Mouse (Mus musculus) kidney, adult 2 months (tissue): ENCODE measurements at regions not wholly inside any gene's neighbourhood (a gene's known extent, or its start where the extent isn't known, plus 50 kb on each side); places are given as distances from the start of the nearest gene placed in this dataset.

Source experiments
- DNase-seq: peaks from one replicate; pipeline ENCODE4 v3.0.0; 2021
- H3K27ac ChIP-seq: fragments of 200-500 bp; 2 replicates; pipeline ENCODE4 v1.5.1; 2012; ENCODE audit warnings: low read depth, low read length, control low read depth, inconsistent platforms; ENCODE audit not compliant: insufficient read depth
- H3K27me3 ChIP-seq: fragments of 200-500 bp; replicated peaks from 2 replicates; pipeline ENCODE4 v1.6.1; 2012; ENCODE audit warnings: mild to moderate bottlenecking, moderate library complexity, low read length, inconsistent platforms; ENCODE audit not compliant: control insufficient read depth, insufficient read depth
- H3K36me3 ChIP-seq: fragments of 200-500 bp; 2 replicates; pipeline ENCODE4 v1.6.1; 2012; ENCODE audit warnings: mild to moderate bottlenecking, moderate library complexity, low read length, inconsistent platforms; ENCODE audit not compliant: control insufficient read depth, insufficient read depth
- H3K4me1 ChIP-seq: fragments of 200-500 bp; 2 replicates; pipeline ENCODE4 v1.6.1; 2011; ENCODE audit warnings: low read length; ENCODE audit not compliant: control insufficient read depth, insufficient read depth
- H3K4me3 ChIP-seq: fragments of 200-500 bp; 2 replicates; pipeline ENCODE4 v1.5.1; 2011; ENCODE audit warnings: mild to moderate bottlenecking, low read depth, low read length, control low read depth; ENCODE audit not compliant: insufficient read depth
- CTCF ChIP-seq: fragments of 200-500 bp; conservative IDR thresholded peaks from 2 replicates; pipeline ENCODE4 v1.5.1; 2011; ENCODE audit warnings: low read depth, mild to moderate bottlenecking, control low read depth, low read length, moderate library complexity, mixed read lengths; ENCODE audit not compliant: insufficient read depth, insufficient read length
- POLR2A ChIP-seq: fragments of 200-500 bp; IDR thresholded peaks from one replicate; pipeline ENCODE4 v1.6.1; 2011; ENCODE audit warnings: low read depth, low read length, control low read depth
- WGBS: fragments of 180-500 bp; shearing (Covaris S2); methylation state at CpG from one replicate; pipeline ENCODE4 v1.1.7; 2018; 5-methylcytosine and 5-hydroxymethylcytosine counted together

- H3K4me1 ChIP-seq = no peaks in the 10 kb centered on the region
- 45% methylated on average over 2 of the region's 2 CpGs for WGBS
- no peak overlapping the region for H3K27ac ChIP-seq
- DNase-seq = peak; percentile 6
- no peaks in the 10 kb centered on the region for H3K27me3 ChIP-seq
- H3K36me3 ChIP-seq = no peaks in the 10 kb centered on the region
- no peak for TF ChIP-seq POLR2A
- no peak for TF ChIP-seq CTCF
- no peak overlapping the region for H3K4me3 ChIP-seq
These were observed 1207.9 kb downstream of the Nxph1 start for GRCm38 (mm10) chr6:10156097-10156496.

DNA sequence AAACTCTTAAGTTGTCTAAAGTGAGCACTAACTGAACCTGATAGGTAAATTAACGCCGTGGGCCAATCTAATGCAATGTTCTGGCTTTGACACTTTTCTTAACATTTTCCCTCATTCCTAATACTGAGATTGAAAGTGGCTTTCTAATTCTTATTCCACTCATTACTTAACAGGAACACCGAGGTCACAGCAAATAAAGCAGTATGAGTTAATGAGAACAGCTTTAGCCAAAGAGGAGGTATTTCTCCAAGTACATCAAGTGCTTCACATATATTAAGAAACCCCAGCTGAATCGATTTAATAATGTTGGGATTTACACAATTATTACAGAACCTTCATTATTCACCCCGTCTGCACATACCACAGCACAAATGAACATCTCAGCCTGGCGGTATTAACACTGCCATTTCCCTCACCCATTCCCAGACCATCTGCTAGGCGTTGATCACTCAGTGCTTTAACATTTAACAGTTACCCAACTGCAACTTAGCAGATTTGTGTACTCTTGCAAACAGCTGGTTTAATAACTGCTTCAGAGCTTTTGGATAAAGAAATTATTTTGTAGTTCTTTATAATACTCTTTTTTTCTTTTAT lies 1233.5 kb downstream of the Nxph1 start:
- 74% methylated on average over 7 of the region's 7 CpGs for WGBS
- H3K27ac ChIP-seq = no peak overlapping the region
- no peak overlapping the region for H3K4me3 ChIP-seq
- TF ChIP-seq CTCF = no peak
- TF ChIP-seq POLR2A = no peak
- H3K4me1 ChIP-seq = no peaks in the 10 kb centered on the region
- H3K27me3 ChIP-seq = no peaks in the 10 kb centered on the region
- DNase-seq = no peak
- H3K36me3 ChIP-seq = no peaks in the 10 kb centered on the region

- DNase-seq = no peak
- no peak for TF ChIP-seq POLR2A
- TF ChIP-seq CTCF = no peak
- no peaks in the 10 kb centered on the region for H3K4me1 ChIP-seq
These were observed 1237.7 kb downstream of the Nxph1 start for GRCm38 (mm10) chr6:10185971-10186370.

More at GRCm38 (mm10) chr6:10185971-10186370, 1237.7 kb downstream of the Nxph1 start:
- no peak overlapping the region for H3K4me3 ChIP-seq
- no peaks in the 10 kb centered on the region for H3K36me3 ChIP-seq
- H3K27ac ChIP-seq = no peak overlapping the region
- no peaks in the 10 kb centered on the region for H3K27me3 ChIP-seq
